Mouse (Mus musculus): ENCODE data around the gene Trmt1.
"Not testable (repeated sequence)": the region's sequence is repeated elsewhere in the genome, so short reads cannot be mapped to it uniquely, and the experiment has no call there.

Trmt1 gene

DNA sequence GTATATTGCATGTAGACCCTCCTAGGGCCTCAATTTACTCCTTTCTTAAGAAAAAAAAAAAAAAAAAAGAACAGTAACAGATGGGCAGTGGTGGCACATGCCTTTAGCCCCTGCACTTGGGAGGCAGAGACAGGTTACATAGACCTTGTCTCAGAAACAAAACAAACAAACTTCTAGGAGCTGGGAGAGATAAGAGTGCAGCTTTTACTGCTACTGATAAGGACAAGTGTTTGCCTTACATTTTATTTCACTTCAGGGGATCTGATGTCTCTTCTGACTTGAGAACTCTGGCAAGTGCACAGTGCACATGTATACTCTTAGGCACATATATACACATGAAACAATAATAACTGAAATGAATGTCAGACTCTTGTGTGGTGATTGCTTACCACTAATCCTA lies 28.9 kb upstream of the Trmt1 start:
- in situ Hi-C loops (cut with MboI; ENCODE audit: low pct_unique_long_range_greater_than_20kb in 1 of 2, low sequenced_read_pairs in 2 of 2, unreplicated experiment in 1 of 2) = no loop called here

DNA sequence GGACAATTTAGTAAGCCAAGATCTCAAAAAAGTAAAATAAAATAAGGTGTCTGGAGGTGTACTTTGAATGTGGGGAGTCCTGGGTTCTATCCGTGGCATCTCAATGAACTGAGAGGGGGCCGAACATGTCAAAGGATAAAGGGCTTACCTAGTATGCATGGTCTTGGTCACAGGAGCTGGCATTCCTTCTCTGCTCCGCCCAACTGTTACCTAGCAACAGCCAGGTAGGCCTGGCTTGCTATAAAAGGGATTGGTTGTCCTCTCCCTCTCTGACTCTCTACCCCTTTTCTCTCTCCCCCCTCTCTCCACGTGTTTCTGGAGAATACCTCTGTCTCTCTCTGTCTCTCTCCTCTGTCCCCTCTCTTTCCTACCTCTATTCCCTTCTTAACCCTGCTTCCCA lies 28.4 kb upstream of the Trmt1 start:
- in situ Hi-C loops (cut with MboI; ENCODE audit: low pct_unique_long_range_greater_than_20kb in 1 of 2, low sequenced_read_pairs in 2 of 2, unreplicated experiment in 1 of 2) = no loop called here

DNA sequence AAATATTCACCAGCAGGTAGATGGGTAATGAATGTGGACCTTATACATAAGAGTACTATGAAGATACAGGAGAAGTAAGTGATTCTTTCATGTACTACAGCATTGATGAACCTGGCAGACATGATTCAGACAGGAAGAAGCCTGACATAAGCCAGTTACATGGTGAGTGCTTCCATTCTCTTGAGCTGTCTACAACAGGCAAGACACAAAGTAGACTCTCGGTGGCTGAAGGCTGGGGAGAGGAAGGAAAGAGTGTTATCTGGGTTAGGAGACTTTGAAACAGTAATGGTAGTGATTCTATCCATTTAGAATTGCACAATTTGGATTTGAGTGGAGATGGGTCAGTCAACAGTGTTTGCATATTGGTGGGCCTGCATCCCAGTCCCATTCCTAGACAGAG lies 27.2 kb upstream of the Trmt1 start:
- in situ Hi-C loops (cut with MboI; ENCODE audit: low pct_unique_long_range_greater_than_20kb in 1 of 2, low sequenced_read_pairs in 2 of 2, unreplicated experiment in 1 of 2) = no loop called here

DNA sequence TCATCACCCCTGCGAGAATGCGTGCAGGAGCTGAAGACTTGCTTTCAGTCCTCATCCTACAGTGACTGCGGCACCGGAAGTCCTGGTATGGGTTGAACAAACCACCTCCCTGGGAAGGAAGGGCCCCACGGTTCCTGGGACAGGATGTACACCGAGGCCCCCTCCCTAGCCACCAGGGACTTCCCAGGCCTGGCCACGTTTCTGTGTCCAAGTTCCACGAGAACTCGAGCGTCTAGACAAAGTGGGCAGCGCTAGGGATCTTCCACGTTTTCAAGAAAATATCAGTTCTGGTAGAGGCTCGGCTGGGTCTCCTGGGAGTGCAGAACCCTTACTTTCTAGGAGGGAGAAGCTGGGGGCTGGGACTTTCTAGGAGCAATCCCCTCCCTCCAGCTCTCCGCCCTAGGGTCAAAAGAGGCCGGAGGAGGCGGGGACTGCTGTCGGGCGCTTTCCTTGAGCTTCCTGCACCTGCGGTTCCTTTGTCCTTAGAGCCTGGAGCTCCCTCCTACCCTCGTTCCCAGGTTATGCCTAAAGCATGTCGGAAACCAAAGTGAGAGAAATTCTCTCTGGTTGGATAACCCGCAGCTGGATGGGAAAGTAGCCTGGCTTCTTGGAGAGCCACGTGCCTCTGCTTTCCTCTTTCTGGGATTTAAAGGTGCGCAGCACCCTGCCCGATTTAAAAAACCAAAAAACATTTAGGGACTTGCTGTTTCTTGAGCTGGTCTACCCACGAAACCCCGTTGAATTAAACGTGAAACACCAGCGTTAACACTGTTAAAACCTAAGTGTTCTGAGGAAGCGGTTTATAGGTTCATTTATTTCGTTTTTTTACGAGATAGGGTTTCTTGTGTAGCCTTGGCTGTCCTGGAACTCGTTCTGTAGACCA lies 25.9 kb upstream of the Trmt1 start:
- in situ Hi-C loops (cut with MboI; ENCODE audit: low pct_unique_long_range_greater_than_20kb in 1 of 2, low sequenced_read_pairs in 2 of 2, unreplicated experiment in 1 of 2) = no loop called here

DNA sequence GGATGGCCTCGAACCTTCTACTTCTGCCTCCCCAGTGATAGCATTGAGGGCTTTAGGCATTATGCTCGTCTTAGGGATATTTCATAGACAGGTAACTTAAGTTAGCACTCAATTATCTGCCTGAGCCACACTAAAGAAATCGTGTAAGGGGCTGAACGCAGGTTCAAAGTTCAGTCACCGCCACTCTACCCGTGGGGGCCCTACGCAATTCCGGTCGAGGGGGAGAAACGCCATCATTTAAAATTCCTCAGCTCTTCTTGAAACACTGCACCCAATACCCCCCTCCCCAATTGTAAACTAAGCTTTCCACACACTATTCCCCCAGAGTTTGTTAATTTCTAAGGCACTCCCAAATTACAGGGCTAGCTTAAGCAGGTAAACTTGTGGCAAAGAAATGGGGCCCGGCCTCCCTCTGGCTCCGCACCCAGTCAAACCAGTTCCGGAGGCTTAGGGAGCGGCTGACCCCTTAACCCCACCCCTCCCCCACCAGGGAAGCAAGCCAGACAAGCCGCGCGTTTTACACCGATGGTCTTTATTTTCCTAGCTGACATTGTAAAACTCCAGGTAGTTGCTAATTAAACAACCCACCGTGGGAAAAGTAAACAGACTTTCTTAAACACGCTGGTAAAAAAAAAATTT lies 25.2 kb upstream of the Trmt1 start:
- in situ Hi-C loops (cut with MboI; ENCODE audit: low pct_unique_long_range_greater_than_20kb in 1 of 2, low sequenced_read_pairs in 2 of 2, unreplicated experiment in 1 of 2) = no loop called here

DNA sequence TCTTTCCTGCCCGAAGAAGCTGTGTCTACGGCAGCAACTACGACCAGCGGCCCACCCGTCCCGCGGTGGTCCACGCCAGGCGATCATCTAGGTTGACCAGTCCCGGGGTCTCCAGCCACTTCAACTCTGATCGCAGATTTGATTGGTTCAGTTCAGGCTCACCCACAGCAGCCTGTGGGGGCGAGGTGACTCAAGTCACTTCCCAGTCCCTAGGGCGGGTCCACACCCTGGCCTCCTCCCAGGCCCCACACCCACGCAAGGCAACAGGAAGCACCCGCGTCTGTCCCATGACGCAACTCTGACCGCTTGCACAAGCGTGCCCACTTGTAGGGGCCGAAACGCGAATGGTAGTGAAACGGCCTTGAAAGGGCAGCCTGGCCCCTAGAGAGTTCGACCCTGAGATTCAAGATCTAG lies 24.6 kb upstream of the Trmt1 start:
- in situ Hi-C loops (cut with MboI; ENCODE audit: low pct_unique_long_range_greater_than_20kb in 1 of 2, low sequenced_read_pairs in 2 of 2, unreplicated experiment in 1 of 2) = no loop called here

DNA sequence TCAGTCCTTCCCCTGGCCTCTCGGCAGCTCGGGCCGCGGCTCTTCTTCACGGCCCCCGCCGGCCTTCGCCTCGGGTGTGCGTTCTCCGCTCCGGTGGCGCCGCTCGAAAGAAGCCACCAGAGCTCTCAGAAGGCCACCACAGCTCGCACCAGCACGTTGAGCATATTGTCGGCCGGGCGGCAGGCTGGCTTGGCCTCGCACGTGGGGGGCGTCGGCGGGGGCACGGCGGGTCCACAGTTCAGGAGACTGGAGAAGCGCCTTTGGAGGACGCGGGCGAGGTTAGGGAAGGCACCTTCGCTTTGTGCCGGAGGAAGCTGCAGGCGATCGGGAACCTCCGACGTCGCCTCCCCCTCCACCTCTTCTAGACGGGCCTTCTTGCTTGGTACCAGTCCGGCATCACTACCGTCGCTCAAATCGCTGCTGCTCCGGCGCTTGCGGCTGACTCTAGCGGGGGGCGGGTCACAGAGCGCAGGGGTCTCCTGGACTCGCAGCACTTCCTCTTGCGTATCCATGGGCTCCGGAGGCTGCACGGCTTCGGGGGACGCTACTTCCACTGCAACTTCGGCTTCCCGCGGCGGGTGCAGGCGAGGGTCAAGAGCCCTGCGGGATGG lies 24.0 kb upstream of the Trmt1 start:
- in situ Hi-C loops (cut with MboI; ENCODE audit: low pct_unique_long_range_greater_than_20kb in 1 of 2, low sequenced_read_pairs in 2 of 2, unreplicated experiment in 1 of 2) = no loop called here

DNA sequence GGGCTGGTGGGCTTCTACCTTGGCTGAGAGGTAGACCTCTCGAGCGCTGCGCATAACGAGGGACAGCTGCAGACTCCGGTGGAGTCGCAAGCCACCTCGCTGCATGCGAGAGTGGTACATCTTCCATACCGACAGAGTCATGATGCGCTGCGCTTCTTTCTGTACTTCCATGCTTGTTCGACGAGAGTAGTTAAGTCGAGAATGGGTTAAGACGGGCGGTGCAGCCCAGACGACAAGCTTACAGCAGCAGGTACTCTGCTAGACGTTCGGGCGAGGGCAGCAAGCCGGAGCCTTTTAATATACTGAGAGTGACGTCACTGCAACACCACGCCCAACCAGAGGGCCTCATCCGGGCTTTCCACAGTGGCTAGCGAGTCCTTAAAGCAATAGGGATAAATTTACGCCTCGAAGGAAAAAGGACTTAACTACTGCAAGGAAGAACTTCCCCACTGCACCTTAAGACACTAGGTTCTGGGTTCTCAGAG lies 23.5 kb upstream of the Trmt1 start, which contains the start of gene Ier2:
Ier2 (minus strand) TSS at position 272 of the 485 bp plus-strand sequence.
- in situ Hi-C loops (cut with MboI; ENCODE audit: low pct_unique_long_range_greater_than_20kb in 1 of 2, low sequenced_read_pairs in 2 of 2, unreplicated experiment in 1 of 2) = no loop called here

DNA sequence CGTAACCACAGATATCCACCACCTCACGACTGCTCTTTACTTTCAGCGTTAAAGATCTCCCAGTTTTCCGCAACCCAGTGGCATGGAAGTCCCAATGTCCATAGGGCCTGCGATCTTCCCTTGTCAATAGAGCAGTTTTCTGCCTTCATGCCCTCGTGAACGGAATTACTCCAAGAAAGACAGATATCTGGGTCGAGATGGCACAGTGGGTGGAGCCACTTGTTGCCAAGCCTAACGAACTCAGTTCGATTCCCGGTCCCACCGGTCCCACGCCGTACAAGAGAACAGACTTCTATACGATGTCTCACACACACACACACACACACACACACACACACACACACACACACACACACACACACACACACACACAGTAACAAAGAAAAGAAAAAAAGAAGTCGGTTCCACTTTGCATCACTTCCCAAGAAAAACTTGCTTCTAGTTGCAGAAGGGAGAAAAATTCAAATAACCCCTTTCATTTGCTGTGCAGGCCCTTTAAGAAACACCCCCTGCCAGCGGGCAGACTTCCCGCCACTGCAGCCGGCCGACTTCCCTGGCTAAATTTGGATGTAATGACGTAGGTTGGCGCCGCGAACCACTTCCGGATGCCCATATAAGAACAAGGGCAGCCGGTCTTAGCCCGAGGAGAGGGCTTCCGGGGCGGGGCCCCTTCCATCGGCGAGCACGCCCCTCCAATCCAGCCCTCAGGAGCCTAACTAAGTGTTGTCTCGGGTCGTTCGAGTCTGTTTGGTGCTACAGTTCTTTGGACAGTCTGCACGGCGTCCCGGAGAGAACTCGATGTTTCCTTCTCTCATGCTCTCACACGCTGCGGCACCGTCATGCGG lies 22.4 kb upstream of the Trmt1 start:
- in situ Hi-C loops (cut with MboI; ENCODE audit: low pct_unique_long_range_greater_than_20kb in 1 of 2, low sequenced_read_pairs in 2 of 2, unreplicated experiment in 1 of 2) = no loop called here

DNA sequence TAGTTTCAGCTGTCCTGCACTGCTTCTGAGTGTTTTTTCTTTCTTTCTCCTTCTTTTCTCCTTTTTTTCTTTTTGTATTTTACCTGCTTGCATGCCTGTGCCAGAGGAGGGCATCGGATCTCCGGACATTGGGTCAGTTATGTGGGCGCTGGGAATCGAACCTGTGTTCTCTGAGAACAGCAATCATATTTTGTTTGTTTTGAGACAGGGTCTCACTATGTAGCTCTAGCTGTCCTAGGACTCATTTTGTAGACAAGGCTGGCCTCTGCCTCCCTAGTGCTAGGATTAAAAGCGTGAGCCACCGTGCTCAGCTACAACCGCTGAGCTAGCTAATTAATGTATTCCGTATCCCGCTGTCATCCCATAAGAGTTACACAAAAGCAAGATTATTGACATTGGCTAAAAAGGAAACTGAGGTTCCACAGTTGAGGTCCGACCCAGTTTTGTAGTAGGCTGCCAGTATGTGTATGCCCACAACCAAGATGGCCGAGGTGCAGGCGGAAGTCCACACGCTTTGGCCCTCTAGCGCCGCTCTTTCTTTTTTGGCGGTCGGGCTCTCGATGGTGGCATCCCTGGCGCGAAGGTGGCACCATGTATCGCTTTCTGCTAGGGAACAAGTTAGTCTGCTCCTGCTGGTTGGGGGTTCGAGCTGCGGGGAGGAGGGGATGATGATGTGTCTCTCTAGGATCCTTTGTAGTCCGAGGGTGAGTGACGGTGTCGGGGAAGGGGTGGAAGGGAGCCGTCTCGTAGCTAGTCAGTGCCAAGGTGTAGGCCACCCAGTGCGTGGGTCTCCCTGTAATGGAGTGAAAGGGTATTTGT lies 21.3 kb upstream of the Trmt1 start:
- in situ Hi-C loops (cut with MboI; ENCODE audit: low pct_unique_long_range_greater_than_20kb in 1 of 2, low sequenced_read_pairs in 2 of 2, unreplicated experiment in 1 of 2) = no loop called here

DNA sequence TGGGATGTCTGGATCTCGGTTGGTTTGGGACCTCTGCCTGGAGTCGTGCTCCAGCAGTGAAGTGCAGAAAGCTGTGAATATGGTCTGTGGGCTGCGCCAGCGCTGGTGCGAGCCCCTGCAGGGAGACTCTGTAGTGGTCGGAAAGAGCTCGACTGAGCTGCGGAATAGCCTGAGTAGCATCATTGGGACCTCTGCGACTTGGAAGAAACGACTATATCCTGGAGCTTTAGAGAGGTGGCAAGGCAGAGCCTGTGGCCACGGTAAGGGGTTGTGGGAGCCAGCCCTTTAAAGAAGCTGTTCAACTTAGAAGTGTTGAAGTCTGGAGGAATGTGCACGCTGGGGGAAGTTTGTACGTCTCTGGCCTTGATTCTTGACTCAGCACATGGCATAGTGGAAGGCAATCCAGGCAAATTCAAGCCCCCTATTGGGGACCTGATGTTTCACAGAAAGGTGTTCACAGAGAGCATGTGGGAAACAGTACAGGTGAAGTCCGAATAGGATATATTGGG lies 20.7 kb upstream of the Trmt1 start:
- in situ Hi-C loops (cut with MboI; ENCODE audit: low pct_unique_long_range_greater_than_20kb in 1 of 2, low sequenced_read_pairs in 2 of 2, unreplicated experiment in 1 of 2) = no loop called here

DNA sequence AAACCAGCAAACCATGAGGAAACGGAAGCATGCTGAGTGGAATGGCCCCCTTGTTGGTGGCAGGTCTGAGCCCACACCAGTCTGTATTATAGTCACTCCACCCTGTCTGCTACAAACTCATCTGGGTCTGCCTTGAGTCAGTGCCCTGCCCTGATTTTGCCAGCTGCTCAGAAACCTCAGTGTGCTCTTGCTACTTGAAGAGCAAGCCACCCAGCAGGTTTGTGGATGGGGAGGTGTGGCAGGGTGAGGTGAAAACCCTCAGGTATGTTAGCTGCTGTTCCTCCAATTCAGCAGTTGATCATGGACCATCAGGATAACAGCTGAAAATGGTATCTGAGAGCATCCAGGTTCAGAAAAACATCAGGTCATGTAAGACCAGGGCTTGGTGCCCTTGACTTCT lies 18.0 kb upstream of the Trmt1 start:
- in situ Hi-C loops (cut with MboI; ENCODE audit: low pct_unique_long_range_greater_than_20kb in 1 of 2, low sequenced_read_pairs in 2 of 2, unreplicated experiment in 1 of 2) = no loop called here

DNA sequence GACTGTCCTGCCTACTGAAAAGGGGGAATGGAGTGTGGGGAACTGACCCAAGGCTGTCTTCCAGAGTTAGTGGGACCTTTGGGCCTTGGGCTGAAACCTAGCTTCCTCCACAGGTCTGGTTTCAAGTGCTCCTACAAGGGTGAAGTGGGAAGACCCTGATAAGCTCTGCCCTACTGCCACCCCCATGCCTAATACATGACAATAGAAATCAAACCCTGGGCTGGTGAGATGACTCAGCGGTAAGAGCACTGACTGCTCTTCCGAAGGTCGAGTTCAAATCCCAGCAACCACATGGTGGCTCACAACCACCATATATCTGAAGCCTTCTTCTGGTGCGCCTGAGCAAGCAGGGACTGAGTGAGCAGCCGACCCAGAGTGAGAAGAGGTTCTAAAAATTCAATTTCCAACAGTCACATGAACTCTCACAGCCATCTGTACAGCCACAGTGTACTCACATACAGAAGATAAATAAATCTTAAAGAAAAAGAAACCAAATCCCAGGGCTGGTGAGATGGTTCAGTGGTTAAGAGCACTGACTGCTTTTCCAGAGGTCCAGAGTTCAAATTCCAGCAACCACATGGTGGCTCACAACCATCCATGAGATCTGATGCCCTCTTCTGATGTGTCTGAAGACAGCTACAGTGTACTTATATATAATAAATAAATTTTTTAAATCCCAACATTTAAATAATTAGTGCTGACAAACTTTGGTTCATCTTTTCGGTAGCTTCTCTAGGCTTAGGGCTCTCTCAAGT lies 17.2 kb upstream of the Trmt1 start:
- in situ Hi-C loops (cut with MboI; ENCODE audit: low pct_unique_long_range_greater_than_20kb in 1 of 2, low sequenced_read_pairs in 2 of 2, unreplicated experiment in 1 of 2) = no loop called here

DNA sequence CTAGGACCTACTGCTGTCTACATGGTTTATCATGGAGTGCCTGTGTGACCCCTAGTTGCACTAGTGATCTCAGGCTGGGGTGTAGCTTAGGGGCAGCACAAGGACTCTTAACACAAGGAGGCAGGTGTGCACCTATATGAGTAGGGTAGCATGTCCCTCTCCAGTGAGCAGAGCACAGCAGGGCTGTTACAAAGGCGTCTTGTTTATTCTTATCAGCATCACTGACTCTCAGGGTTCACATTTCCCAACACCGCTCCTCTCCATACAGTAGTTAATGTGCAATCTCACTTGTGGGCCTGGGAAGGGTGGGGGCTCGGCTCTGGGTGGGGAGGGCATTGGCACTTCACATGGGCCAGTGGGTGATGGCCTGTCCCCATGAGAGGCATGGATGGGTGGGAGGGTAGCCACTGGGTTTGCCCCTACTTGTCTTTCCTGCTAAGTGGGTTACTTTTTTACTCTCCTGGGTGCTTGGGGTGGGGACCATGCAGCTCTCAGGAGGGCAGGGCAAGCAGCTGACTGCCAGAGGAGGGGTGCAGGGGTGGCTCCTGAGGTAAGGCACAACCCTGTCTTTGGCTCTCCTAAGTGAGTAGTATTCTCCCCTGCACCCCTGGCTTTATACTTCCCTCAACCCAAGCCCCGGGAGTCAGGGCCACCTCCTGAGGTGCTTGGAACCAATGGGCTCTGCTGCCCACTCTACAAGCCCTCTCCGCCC lies 15.7 kb upstream of the Trmt1 start:
- in situ Hi-C loops (cut with MboI; ENCODE audit: low pct_unique_long_range_greater_than_20kb in 1 of 2, low sequenced_read_pairs in 2 of 2, unreplicated experiment in 1 of 2) = not testable (repeated sequence)

DNA sequence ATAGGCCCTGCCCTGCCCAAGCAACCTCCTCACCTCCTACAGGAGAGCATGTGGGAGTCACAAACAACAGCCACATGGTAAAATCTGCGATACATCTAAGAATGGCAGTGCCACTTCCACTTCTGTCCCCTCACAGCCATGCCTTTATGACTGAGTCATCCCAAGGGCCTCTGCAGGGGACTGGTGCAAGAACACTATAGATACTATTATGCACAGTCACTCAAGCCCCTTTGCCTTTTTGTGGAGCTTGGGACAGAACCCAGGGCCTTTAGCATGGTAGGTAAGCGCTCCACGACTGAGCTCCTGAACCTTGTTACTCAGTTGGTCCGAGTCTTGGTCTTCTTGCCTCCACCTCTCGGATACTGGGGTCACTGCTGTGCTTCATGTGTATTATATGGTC lies 8.8 kb upstream of the Trmt1 start:
- in situ Hi-C loops (cut with MboI; ENCODE audit: low pct_unique_long_range_greater_than_20kb in 1 of 2, low sequenced_read_pairs in 2 of 2, unreplicated experiment in 1 of 2) = no loop called here

DNA sequence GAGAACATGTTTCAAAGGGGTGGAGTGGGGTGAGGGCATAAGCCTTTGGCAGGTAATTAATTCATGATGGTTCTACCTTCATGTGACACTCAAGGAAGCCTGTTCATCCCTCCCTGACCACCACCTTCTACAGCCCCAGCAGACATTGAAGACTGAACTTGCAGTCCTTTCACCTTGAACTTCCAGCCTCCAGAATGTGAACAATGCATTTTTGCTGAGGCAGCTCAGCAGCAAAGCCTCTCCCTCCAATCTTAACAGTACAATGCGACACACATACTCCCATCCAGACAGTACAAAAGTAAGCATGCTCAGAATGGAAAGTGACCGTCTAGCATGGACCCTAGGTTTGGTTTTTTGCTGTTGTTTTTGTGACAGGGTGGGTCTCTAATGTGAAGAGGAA lies 4.6 kb upstream of the Trmt1 start:
- in situ Hi-C loops (cut with MboI; ENCODE audit: low pct_unique_long_range_greater_than_20kb in 1 of 2, low sequenced_read_pairs in 2 of 2, unreplicated experiment in 1 of 2) = no loop called here
